Mouse (Mus musculus): ENCODE measurements around the gene Nectin4.
A peak's percentile ranks its signal among the peaks of the same experiment; 100 is the strongest.

DNA sequence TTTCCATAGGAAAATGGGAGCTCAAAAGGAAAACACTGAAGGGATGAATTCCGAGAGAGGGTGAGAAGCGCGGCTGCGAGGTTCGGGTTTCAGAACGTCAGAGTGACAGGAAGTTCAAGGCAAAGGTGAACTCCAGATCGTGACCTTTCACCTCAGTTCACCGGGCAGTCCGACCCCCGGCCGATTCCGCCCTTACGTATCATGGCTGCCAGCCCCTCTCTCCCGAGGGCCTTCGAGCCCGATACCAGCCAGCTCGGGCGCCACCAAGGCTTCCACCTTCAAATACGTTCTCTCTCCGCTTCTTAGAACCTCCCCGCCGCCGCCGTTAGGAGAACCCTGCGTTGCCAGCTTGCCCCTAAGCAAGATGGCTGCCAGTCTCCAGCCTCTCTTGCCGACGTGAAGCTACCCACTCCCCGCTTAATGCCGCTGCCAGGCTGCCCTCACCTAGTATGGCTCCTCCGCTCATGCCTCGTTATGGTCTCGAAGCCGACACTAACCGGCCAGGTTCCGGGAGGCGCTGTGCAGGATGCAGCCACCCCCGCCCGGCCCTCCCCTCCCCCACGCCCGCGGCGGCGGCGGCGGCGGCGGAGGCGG, 41.0 kb upstream of the Nectin4 start, which contains the start of gene Dedd:
- no peak for TF ChIP-seq CTCF (IDR thresholded peaks at IDR 0.05; ENCODE audit: extremely low read depth, insufficient read depth, low read length)
- TF ChIP-seq POLR2A (IDR thresholded peaks at IDR 0.05; ENCODE audit: extremely low read depth, insufficient read depth, low read length), result peak; percentile 67
